Mouse (Mus musculus) ovary, postnatal 36 days (tissue): ENCODE measurements around the gene Gnb5.

Experiments used
- DNase-seq: peaks from one replicate; pipeline ENCODE4 v3.0.0; 2022; ENCODE audit warnings: low spot score, mixed read lengths

Gene Gnb5

DNA sequence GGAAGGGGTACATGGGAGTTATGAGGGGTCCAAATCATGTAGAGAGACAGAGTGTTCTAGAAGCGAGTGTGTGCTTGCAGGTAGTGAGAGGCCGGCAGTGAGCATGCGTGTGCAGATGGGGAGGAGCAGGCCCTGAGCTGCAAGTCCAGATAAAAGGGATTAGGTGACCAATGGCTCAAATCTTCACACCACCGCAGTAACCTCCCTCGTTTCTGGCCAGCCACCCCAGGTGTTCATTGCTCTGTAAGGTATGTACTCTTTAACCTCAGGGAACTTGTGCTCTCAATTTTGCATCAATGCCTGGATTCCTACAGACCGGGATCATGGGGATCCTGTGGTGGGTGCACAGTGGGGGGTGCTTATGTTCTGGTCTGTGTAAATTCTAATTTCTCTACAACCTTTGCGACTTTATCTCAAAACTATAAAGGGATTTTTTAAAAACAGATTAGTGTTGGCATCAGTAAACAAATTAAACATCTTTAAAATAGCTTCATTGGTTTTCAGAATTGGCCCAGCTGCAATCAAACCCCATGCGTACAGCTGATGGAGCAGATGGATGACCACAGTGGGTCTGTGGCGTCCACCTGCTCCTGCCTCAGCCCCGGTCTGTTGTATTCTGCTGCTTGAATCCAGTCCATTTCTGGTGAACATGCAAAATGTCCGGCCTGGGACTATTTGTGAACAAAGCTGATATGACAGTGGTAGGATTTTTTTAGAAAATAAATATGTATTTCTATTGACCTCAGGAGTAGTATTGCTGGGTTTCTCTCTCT, at the start of gene Gnb5:
Gnb5 (plus strand) TSS at position 163 of the 773 bp plus-strand sequence.
- DNase-seq, result no peak

DNA sequence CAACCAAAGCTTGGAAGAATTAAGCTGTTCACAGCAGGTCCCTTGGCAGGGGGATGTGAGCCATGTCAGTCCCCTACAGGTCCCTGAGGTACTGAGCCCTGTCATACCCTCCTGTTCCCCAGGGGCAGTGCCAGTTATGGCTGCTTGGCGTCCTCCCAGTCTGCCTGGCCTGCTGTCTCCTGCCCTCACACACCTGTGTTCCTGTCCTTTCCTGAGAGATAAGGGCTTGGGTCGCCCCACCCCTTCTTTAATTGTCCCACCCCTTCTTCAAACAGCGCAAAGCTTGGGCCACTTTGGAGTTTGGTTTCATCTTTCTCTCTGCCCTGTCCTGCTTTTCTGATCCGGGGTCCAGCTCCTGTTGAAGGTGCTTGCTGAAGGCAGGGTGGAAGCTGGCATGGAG, 47.3 kb upstream of the Gnb5 start:
- DNase-seq, result no peak

DNA sequence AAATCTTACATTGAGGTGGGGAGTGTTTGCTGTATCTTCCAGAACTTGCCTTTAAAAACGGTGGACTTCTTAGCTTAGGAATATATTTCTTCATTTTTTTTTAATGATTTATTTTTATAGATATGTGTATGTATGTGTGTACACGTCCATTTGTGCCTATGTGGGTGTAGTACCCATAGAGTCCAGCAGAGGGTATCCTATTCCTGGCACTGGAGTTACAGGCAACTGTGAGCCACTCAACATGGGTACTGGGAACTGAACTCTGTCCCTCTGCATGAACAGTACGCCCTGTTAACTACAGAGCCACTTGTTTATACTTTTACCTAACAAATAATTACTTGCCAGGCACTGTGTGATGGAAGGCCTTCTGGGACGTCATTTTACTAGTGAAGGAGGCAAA, 46.4 kb upstream of the Gnb5 start:
- no peak for DNase-seq

DNA sequence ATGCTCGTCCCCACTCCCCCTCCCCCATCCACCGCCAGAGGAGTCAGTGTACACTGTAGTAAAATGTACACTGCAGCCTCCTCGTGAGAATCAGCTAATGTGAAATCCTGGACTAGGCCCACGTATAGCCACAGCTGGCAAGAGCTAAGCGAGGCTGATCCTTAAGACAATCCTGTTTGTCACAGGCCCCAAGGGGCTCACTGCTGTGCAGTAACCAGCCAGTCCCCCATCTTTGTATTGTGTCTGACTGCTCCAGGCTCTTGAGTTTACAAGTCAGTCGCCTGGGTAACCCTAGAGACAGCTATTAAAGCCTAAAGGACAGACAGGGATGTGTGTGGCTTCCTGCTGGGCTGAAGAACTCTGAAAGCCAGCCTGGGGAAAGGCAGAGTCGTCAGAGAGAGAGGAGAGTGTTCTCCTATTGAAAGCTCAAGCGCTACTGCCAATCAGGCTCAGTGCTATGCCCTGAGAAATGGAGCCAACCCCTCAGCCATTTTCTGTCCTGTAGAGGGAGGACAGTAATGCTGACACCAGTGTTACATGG, 44.7 kb upstream of the Gnb5 start:
- DNase-seq, result no peak

DNA sequence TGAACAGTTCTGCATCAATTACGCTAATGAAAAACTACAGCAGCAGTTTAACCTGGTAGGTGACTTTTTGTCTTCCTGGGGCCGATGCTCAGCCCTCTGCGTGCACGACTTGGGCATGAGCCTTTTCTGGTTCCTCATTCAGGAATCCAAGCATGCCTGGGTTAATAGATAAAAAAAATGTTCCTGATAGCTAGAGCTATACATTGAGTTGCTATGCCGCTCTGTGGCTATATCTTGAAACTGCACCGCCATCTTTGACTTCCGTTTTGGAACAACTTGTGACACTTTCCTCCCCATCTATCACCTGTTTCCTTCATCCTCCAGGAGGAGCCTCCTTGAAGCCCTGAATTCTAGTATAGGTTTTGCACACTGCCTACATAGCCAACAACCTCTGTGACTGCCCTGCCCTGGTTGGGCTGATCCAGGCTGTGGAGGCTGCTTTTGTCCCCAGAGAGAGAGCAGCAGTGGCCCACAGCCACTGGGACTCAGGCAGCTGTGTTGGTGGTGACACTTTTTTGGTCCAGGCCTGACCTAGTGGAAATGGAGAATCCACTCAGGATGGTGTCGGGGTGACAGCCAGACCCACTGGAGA, 43.8 kb upstream of the Gnb5 start:
- DNase-seq, result no peak

DNA sequence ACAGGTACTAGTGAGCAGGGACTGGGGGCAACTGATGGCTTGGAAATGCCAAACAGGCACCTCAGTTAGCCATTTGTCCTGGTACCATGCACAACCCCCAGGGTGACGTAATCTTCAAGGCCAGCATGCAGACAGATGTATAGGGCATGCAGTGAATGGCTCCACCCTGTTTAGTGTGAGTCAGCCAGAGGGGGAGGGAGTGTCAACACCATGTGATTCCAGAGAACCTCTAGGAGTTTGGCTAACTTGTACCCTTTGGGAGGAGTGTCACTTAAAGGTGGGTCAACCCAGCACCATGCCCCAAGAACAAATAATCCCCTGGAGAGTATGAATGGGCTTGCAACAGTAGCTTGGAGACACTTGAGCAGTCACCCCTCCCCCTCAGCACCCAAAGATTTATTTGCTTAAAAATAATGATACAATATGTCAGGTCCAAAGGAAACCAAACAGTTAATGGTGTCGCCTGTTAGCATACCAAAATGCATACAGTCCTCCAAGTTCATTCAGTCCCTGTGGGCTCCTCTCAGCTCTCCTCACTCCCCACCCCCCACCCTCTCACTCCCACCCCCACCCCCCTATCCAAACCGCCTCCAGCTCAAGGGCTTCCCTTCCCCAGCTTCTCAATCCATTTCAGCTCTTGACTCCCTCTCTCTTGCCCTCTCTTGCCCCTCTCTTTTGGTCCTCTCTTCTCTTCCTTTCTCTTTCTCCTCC, 41.9 kb upstream of the Gnb5 start:
- no peak for DNase-seq

DNA sequence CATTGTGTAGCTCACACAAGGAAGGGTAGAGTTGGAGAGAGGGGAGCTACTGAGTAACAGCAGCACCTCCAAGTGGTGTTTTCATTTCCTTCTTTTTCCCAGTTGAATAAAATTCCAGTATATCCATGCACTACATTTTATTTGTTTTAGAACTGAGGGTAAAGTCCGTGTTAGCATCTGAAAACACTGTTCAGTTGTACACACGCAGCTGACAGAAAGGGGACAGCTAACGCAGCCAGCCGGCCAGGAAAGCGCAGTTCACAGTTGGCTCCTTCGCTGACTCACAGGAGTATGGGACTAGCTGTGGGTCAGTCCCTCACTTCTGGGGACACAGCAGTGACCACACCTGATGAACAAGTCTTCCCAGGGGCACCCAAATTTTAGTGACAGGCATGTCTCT, 38.9 kb upstream of the Gnb5 start:
- no peak for DNase-seq

DNA sequence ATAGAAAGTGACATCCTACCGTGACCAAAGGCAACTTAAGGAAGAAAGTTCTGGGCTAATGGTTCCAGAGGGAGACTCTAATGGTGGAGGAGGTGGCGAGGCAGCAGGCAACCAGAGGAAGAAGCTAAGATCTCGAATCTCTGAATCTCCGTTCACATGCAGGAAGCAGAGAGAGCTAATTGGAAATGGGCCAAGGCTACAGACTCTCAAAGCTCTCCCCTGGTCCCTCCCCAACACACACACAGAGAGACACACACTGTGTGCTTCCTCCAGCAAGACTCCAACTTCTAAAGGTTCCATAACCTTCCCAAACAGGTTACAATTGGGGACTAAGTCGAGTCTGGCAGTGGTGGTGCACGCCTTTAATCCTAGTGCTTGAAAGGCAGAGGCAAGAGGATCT, 35.7 kb upstream of the Gnb5 start:
- DNase-seq, result no peak

DNA sequence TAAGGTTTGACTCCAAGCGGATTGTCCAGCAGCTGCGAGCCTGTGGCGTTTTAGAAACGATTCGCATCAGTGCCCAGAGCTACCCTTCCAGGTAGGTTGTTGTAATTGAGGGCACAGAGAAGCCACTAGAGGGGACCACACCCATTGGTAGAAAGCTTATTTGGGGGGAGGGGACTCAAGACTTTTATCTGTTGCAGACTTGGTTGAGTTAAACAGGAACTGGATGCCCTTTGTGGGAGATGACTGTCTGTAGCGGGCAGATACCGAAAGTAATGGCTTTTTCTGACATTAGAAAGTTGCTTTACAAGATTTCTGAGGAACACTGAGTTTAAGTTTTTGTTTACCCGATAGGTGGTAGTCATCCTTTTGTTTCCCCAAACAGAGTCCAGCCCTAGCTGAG, 34.5 kb upstream of the Gnb5 start:
- DNase-seq, result no peak

DNA sequence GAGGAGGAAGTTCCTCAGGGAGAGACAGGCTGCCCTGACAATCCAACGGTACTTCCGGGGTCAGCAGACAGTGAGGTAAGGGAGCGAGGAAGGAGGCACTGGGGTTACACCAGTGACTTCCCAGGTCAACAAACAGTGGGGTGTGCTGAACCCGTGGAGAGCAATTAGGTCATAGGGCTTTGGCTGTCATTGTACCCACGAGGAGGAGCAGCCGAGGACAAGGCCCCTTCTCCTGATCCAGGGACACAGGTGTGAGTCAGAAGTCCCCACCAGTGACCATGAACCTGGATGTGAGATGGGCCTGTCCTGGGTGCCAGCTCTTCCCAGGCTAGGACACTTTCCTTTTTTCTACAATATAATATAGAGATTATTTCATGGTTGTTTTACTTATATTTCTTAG, 32.4 kb upstream of the Gnb5 start:
- DNase-seq, result no peak

DNA sequence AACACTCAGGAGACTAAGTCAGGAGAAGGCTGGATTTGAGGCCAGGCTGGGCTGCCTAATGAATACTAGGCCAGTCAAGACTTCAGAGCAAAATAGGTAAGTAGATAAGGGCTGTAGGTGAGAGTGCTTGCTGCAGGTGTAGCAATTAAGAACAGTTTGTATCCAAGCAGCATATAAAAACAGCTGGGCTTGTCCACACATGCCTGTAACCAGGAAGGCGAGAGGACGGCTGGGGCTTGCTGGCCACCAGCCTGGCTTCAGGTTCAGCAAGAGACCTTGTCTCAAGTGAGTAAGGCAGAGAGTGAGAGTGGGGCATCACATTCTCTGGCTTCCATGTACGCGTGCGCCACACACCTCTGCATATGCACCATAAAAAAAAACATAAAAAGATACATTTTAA, 31.6 kb upstream of the Gnb5 start:
- no peak for DNase-seq

DNA sequence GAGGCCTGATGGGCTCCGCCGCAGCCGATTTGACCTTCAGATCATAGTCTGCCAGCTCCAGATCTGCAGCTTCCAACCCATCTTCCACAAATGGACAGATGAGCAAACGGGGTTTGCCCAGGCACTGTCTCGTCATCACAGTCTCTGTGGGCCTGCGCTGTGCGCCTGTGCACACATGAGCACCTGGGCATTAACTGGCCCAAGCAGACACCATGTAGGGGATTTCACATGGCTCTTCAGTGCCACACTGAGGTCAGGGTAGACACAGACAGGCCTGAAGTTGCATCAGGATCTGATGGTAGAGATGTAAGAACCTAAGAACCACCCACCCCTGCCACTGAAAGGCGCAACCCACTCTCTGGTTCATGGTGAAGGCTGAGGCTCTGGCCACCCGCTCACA, 31.0 kb upstream of the Gnb5 start:
- DNase-seq, result no peak

DNA sequence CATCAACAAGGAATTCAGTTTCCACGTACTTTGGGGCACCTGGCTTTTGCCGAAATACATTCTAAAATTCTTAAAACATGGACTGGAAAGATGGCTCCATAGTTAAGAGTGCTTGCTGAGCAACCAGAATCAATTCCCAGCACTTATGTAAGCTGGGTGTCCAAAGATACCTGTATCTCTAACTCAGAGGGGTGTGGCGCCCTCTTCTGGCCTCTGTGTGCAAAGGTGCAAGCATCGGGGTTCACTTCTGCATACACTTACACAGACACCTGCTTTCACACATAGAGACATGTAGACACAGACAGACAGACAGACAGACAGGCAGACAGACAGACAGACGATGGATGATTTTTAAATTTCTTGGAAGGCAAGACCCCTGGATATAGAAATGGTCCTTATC, 25.3 kb upstream of the Gnb5 start:
- DNase-seq, result peak; percentile 42

DNA sequence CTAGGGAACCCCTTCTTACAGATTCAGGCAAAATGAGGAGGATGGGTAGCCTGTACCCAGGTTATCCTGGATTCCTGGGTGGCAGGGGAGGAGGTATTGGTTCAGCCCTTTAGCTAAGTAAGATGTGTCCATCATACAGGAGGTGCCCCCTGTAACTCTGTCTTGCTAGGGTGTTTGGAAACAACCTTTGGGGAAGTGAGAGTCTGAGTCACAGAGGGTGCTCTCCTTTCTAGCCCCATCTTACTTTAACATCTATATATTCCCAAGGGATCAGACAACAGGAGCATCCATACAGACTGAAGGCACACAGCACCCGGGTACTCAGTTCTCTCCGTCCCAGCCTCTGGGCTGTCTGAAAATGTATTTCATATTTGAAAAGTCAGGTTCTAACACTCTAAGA, 23.9 kb upstream of the Gnb5 start:
- no peak for DNase-seq

DNA sequence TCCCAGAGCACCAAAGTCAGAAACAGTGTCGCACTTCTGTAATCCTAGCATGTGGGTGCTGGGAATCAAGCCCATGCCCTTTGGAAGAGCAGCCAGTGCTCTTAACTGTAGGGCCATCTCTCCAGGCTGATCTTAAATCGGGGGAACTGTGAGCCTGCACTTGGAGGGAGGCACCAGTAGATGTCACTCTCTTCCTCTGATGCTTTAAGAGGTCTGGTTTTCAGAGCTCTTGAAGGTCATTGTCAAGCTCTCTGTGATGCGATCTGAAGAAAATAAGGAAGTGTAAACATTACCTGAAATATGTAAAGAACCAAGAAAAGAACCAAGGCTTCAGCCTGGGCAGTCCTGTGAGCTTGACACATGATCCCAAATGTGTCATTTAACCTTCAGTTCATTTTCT, 23.3 kb upstream of the Gnb5 start:
- DNase-seq, result no peak

DNA sequence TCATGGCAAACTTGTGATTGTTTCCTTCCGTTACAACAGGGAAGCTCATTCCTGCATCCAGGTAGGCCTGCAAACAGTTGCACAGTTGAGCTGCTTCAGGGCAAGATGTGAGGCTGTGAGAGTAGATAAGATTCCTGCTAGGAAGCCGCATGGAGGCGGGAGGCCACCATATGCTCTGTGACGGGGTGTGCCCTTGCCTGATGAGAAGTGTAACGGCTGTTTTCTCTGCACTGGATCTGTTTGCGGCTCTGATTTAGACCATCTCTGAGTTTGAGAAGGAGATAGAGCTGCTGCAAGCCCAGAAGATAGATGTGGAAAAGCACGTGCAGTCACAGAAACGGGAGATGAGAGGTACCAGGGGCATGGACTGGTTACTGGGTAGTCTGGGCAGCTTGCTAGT, 22.5 kb upstream of the Gnb5 start:
- DNase-seq, result no peak

DNA sequence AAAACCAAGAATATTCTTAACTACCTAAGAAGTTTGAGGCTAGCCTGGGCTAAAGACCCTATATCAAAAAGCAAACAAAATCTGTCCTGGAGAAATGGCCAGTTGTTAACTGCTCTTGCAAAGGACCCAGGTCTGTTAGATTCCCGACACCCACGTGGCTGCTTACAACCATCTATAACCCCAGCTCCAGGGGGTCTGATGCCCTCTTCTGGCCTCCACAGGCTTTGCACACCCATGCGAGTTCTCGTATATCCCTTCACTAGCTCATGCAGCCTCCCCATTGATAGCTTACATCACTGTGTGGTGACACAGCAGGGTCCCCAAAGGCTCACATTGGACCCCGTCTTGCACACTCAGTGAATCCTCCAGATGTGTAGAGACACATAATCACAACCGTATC, 20.7 kb upstream of the Gnb5 start:
- DNase-seq, result no peak

DNA sequence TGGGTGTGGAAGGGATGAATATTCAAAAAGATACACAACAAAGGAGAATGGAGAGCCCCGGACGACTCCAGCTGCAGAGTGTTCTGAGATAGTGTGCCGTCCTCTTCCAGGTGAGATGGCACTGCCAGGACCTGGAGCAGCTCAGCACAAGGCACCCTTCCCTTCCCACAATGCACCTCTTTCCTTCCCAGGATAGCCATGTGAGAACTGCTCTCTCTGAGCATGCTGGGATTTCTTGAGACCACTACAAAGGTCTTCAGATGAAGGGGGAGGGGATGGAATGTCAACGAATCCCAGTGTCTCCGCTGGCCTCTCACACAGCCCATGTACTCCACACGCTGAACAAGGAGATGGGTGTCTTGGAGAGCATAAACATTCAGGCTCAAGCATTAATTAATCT, 18.5 kb upstream of the Gnb5 start:
- DNase-seq, result no peak

DNA sequence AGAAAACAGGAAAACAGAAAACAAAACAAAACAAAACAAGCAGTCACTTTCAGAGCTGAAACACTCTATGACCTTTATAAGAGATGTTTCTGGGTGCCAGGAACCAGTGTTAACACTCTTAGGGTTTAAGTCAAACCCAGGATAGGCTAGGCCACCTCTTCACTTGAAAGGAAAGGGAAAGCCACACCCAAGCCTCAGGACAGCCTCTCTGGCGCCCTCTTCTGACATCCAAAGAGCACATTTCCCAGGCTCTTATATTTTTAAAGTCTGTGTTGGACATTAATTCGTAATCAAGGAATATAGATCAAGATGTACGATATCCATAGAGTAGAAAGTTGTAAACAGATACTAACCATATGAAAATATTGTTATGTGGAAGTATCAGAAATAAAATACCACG, 16.5 kb upstream of the Gnb5 start:
- no peak for DNase-seq

DNA sequence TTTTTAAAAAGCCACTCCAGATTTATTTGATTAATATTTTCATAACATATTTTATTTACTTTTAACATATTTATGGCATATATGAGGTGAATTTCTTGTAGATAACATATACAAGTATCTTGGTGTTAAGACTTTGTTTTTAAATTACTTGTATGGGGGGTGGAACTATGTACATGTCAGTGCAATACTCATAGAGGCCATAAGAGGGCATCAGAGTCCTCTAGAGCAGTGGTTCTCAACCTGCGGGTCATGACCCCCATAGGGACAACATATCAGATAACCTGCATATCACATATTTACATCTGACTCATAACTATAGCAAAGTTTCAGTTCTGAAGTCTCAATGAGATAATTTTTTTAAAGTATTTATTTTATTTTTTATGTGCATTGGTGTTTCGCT, 6.7 kb upstream of the Gnb5 start:
- no peak for DNase-seq

DNA sequence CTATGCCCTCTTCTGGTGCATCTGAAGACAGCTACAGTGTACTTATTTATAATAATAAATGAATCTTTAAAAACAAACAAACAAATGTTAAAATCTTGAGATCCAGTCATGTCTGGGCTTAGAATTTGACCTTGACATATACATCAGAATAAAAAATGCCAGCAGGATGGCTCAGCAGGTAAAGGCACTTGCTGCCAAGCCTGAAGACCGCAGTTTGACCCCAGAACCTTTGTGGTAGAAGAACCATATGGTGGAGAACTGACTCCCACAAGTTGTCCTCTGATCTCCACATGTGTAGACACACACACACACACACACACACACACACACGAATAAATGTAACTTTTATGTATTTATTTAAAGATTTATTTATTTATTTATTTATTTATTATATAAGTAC, 3.1 kb upstream of the Gnb5 start:
- no peak for DNase-seq

DNA sequence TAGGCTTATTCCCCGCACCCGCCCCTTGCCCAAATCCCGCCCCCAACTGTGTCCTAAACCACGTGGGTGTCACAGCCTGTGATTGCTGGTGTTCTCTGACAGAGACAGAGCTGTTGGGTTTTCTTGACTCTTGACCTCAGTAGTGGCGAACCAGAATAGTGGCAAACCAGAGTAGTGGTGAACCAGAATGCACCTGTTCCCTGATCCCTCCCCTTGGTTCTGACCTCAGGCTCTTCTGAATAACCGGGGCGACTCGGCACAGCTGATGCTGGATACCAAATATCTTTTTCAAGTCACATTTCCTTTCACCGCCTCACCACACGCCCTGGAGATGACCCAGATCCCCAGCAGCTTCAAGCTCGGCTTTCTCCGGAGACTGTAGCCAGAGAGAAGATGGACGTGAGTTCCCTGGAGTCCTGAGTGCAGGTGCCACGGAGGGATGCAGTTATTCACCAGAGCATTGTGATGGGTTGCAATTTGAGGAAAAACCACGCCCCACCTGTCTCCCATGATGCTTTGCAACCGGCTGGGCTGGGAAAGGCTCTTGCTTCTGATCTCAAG, 2.3 kb upstream of the Gnb5 start:
- no peak for DNase-seq

DNA sequence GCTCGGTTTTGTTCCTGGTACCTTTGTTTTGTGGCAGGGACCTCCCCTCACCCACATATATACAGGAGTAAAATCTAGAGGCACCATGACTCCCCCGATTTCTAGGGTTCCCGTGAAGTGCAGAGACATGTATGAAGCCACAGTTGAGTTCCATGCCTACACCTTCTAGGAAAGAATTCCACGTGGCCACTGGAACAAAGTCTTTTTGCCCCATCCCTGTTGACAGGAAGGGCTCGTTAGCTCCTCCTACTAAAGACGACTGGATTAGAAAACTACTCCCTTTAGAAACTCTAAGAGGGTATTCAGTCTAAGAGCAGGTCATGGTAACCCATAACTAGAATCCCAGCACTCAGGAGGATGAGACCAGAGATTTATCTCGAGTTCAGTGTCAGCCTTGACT, 1.8 kb upstream of the Gnb5 start:
- no peak for DNase-seq
